Mouse (Mus musculus) small intestine, adult 2 months (tissue): ENCODE data around the gene Themis. TPM values are rescaled to one million over a fixed set of nuclear protein-coding genes. Genes with fewer than 3 reads are reported as not detected.

Source experiments
- H3K27ac ChIP-seq: fragments of 200-500 bp; 2 replicates; pipeline ENCODE4 v1.5.1; 2012; ENCODE audit warnings: low read depth, low read length, control low read depth, inconsistent platforms; ENCODE audit not compliant: insufficient read depth
- H3K27me3 ChIP-seq: fragments of 200-500 bp; 2 replicates; pipeline ENCODE4 v1.6.1; 2012; ENCODE audit warnings: mild to moderate bottlenecking, moderate library complexity, low read length, inconsistent platforms; ENCODE audit not compliant: control insufficient read depth, insufficient read depth
- H3K36me3 ChIP-seq: fragments of 200-500 bp; 2 replicates; pipeline ENCODE4 v1.6.1; 2012; ENCODE audit warnings: mild to moderate bottlenecking, low read length, control low read depth, inconsistent platforms; ENCODE audit not compliant: control insufficient read depth, insufficient read depth
- H3K4me1 ChIP-seq: fragments of 200-500 bp; 2 replicates; pipeline ENCODE4 v1.6.1; 2012; ENCODE audit warnings: low read length, inconsistent platforms, mixed read lengths; ENCODE audit not compliant: control insufficient read depth, insufficient read depth, insufficient read length
- H3K4me3 ChIP-seq: fragments of 200-500 bp; 2 replicates; pipeline ENCODE4 v1.5.1; 2012; ENCODE audit warnings: low read depth, mild to moderate bottlenecking, control low read depth, inconsistent platforms, low read length, moderate library complexity
- CTCF ChIP-seq: fragments of 200-500 bp; IDR thresholded peaks from 2 replicates; pipeline ENCODE4 v1.5.1; 2012; ENCODE audit warnings: low read depth, mild to moderate bottlenecking, control low read depth, inconsistent platforms, low read length, moderate library complexity, mixed read lengths; ENCODE audit not compliant: insufficient replicate concordance, insufficient read length; ENCODE audit errors: extremely low read depth
- POLR2A ChIP-seq: fragments of 200-500 bp; IDR thresholded peaks from 2 replicates; pipeline ENCODE4 v1.6.1; 2012; ENCODE audit warnings: low read depth, mild to moderate bottlenecking, control low read depth, inconsistent platforms, low read length, moderate library complexity
- WGBS: fragments of 180-500 bp; shearing (Covaris S2); methylation state at CpG from one replicate; pipeline ENCODE4 v1.1.7; 2018; 5-methylcytosine and 5-hydroxymethylcytosine counted together
- polyA plus RNA-seq: library from polyadenylated mRNA; depleted of rRNA; stranded (reverse); fragments of >200 nt; gene quantifications from 2 replicates; pipeline ENCODE4 v1.2.3, GENCODE M21; 2012

Themis gene
- polyA plus RNA-seq, 1 experiment = not detected

DNA sequence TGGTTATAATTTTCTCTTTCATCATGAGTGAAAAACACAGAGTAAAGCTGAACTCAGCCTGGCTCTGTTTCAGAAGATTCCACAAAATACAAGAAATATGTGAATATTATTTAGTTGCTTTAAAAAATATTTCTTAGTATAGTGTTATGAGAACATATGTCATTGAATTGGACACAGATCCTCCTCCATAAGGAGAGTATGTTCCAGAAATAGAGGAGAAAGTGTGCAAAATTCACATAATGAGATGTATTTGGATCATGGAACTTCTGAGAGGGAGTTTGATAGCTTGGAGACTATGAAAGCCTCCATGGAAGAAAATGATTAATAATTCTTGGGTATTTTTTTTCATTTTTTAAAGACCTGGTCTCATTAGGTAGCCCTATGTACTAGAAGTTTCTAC, 13.4 kb upstream of the Themis start:
- Histone ChIP-seq H3K27ac (no peak overlapping the region), H3K36me3 (no peaks in the 10 kb centered on the region), H3K27me3 (no peaks in the 10 kb centered on the region), H3K4me1 (no peaks in the 10 kb centered on the region), H3K4me3 (no peak overlapping the region)
- TF ChIP-seq CTCF (no peak), POLR2A (no peak)

DNA sequence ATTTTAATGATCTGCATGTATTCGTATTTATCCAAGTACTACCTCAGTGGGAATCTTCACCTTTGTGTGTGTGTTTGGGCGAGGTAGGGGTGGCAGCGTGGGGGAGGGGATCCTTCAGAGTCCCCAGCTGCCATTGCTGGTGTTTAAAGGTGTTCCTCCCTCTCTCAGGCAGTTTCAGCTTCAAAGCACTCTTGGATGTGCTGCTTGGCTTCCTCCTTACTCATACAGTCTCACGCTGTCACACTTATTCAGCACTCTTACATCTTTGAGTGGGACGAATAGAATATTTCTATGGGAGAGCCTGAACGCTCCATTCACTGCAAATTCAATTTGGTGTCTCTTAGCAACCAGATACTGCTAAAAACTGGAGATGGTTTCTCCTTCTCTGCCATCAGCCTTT, 3.0 kb upstream of the Themis start:
- Histone ChIP-seq H3K4me1 (no peaks in the 10 kb centered on the region), H3K27me3 (no peaks in the 10 kb centered on the region), H3K27ac (no peak overlapping the region), H3K36me3 (no peaks in the 10 kb centered on the region), H3K4me3 (no peak overlapping the region)
- WGBS = 63% methylated on average over 6 of the region's 6 CpGs
- TF ChIP-seq CTCF (no peak), POLR2A (no peak)

DNA sequence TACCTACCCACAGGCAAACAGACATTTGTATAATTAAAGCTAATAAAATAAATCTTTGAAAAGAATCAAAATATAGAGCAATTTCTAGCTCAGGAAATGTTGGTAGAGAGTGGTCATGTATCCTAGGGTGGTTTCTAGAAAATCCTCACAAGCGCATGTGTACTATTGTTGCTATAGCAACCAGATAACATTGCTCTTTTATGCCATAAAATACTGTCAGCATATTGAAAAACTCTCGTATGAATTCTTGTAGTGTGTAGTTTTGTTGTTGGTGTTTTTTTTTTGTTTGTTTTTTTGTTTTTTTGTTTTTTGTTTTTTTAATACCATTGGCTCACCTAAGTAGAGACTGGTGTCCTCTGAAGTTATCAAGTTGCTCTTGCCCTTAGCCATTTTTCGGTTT, 5.8 kb downstream of the Themis start:
- whole genome bisulfite sequencing = 57% methylated on average over 3 of the region's 3 CpGs

DNA sequence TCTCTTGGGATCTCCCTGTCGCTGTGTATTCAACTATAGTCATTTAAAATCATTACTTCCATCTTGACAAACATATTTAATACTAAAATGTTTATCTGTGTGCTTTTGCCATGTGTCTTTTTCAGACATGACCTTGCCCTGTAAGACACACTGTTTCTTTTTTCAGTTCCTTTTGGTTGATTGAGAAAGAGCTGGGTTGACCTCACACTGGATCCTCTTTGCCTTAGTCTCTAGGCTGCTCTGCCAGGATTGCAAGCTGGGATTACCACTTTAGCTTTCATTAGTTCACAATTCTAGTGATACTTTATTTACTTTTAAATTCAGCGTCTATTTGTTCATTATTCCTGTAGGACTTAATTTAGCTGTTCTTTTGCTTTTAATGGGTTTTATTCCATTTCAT, 7.2 kb downstream of the Themis start:
- WGBS = 79% methylated on average over 2 of the region's 2 CpGs
- Histone ChIP-seq H3K4me1 (no peaks in the 10 kb centered on the region), H3K36me3 (no peaks in the 10 kb centered on the region), H3K4me3 (no peak overlapping the region), H3K27ac (no peak overlapping the region), H3K27me3 (no peaks in the 10 kb centered on the region)
- no peak for TF ChIP-seq POLR2A
- TF ChIP-seq CTCF = no peak

More for the DNA sequence above, 5.8 kb downstream of the Themis start:
- no peak for TF ChIP-seq CTCF
- TF ChIP-seq POLR2A = no peak
- H3K4me1 ChIP-seq = no peaks in the 10 kb centered on the region
- H3K27ac ChIP-seq = no peak overlapping the region
- no peaks in the 10 kb centered on the region for H3K36me3 ChIP-seq
- H3K4me3 ChIP-seq = no peak overlapping the region
- H3K27me3 ChIP-seq = no peaks in the 10 kb centered on the region

DNA sequence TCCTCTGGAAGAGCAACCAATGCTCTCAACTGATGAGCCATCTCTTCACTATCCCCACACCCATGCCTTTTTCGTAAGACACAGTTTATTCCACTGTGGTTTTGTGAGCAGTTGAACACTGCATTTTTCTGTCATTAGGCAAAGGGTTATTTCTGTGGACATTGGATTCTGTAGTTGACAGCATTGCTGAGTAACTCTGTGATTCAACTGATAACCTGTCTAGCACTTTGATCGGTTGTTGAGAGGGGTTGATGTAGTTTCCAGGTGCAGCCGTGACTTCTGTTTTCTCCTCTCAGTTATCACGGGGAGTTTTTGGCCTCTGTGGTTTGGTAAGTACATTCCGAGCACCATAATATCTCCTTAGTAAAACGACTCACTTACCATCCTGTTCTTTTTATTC, 26.8 kb downstream of the Themis start:
- Histone ChIP-seq H3K36me3 (no peaks in the 10 kb centered on the region), H3K4me3 (no peak overlapping the region), H3K27me3 (no peaks in the 10 kb centered on the region), H3K27ac (no peak overlapping the region), H3K4me1 (no peaks in the 10 kb centered on the region)
- TF ChIP-seq POLR2A (no peak), CTCF (no peak)
- 51% methylated on average over 6 of the region's 6 CpGs for WGBS

DNA sequence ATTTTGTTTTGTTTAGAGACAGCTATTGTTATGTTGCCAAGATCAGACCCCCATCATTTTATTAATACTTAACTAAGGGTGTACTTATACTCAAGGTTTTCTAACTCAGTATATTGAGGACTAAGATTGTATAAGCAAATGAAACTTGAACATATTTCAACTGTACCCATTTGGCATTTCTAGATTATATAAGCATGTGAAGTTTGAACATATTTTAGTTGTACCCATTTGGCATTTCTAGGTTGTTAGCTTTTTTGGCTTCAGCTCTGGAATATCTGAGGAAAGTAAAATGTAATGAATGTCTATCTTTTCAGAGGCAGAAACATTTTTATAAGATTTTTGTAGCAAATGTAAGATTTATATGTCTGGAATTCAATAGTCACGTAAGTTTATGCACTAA, 27.9 kb downstream of the Themis start:
- Histone ChIP-seq H3K36me3 (no peaks in the 10 kb centered on the region), H3K27me3 (no peaks in the 10 kb centered on the region), H3K4me3 (no peak overlapping the region), H3K4me1 (no peaks in the 10 kb centered on the region), H3K27ac (no peak overlapping the region)
- TF ChIP-seq CTCF (no peak), POLR2A (no peak)
- WGBS = 86% methylated on average over 1 of the region's 1 CpGs

DNA sequence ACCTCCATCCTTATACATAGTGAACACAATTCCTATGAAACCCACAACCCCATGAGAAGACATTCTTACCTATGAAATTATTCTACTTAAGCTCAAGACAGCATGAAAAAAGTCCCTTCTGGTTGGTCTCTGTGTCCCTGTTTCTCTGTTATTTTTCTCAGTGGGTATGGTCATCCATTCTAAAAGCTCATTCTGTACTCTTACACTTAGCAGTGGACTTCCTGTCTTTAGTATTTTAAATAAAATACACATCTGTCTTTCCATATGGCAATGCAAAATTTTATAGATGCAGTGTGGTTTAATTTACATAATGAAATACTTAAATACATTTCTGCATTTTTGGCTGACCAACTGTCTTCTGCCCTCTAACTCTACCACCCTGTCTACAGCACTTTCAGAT, 30.0 kb downstream of the Themis start:
- Histone ChIP-seq H3K36me3 (no peaks in the 10 kb centered on the region), H3K27ac (no peak overlapping the region), H3K4me1 (no peaks in the 10 kb centered on the region), H3K4me3 (no peak overlapping the region), H3K27me3 (no peaks in the 10 kb centered on the region)
- TF ChIP-seq POLR2A = no peak
- no peak for TF ChIP-seq CTCF

DNA sequence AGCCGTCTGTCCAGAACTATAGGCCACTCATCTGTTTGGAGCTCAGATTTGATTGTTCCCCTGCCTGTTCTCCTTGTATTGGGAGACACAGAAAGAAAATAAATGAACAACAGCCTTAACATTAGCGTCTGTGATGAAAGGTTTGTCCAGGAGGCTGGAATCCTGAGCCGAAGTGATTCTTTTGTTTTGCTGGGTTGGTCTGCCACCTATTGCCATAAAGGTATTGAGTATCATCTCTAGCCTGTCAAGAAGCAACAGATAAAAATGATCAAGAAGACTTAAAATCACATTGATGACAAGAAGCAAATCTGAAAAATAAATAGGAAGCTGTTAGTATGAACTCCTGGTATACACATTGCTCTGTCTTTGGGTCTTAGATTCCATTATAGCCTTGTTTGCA, 53.7 kb downstream of the Themis start:
- Histone ChIP-seq H3K36me3 (no peaks in the 10 kb centered on the region), H3K27ac (no peak overlapping the region), H3K4me3 (no peak overlapping the region), H3K4me1 (no peaks in the 10 kb centered on the region), H3K27me3 (no peaks in the 10 kb centered on the region)
- WGBS = 70% methylated on average over 3 of the region's 3 CpGs
- TF ChIP-seq CTCF = no peak
- no peak for TF ChIP-seq POLR2A
